Mouse (Mus musculus): ENCODE results near the gene Thumpd1.
A peak's percentile ranks its signal among the peaks of the same experiment; 100 is the strongest.
"Not testable (repeated sequence)": the region's sequence is repeated elsewhere in the genome, so short reads cannot be mapped to it uniquely, and the experiment has no call there.

The Thumpd1 gene

DNA sequence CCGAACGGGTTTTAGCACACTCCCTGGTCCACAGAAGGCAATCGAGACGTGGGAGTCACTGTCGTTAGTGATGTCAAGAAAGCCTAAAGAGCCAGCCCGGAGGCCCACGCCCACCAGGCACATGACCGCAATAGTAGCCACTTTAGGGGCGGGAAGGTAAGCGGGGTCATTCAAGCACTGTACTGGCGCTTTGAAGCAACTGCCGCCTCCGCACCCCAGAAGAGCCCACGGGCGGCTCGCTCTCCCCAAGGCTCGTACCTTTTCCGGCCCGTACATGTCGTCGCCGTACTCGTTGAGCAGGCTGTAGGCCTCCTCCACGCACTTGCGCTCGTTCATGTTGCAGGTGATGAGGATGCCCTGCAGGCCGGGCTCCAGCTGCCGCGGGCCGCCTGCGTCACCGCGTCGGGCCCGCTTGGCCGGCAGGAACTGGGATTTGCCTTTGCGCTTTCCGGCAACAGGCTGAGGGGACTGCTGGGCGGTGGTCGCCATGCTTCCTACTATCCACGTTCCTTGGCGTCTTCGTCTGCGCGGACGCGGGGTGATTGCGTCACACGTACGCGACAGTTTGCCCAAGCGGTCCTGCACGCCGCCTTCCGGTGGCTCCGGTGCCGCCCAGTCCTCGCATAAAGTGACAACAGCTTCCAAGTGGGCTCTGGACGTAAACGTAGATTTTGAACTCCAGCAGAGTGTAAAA, at the start of gene Thumpd1:
Thumpd1 (minus strand) TSS at position 546 of the 694 bp plus-strand sequence.
- DNase-seq: peak; percentile 88

DNA sequence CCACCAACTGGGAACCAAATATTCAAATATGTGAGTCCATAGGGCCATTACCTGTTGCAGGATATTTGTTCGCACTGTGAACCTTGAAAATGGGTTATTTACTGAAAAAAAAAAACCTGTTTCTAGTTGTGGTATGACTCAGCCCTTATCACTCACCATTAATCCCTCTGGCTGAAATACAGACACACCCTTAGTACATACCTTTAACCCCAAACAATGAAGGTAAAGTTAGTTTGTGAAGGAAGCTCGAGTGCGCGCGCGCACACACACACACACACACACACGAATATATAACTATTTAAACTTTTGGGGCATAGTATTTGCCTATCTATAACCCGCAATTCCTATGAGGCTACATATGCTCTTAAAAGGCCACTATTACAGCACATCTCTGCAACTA, 49.3 kb upstream of the Thumpd1 start:
- no peak for DNase-seq

DNA sequence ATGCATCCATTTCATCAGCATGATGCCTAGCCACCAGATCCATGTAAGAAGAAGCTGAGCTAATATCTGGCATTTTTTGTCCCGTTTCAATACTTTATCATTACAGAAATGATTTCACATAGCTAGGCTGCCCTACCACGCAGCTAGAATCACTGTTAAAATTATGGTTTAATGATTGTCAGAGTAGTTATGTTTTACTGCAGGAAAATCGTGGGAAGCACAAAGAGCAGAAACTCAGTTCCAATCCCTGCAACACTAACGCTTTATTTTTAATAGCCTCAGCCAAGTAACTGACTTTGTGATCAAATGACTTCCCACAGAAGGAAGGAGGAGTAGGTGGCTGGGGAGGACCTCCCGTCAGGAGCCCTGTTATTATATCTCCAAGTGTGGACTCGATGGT, 46.4 kb upstream of the Thumpd1 start:
- DNase-seq: no peak

DNA sequence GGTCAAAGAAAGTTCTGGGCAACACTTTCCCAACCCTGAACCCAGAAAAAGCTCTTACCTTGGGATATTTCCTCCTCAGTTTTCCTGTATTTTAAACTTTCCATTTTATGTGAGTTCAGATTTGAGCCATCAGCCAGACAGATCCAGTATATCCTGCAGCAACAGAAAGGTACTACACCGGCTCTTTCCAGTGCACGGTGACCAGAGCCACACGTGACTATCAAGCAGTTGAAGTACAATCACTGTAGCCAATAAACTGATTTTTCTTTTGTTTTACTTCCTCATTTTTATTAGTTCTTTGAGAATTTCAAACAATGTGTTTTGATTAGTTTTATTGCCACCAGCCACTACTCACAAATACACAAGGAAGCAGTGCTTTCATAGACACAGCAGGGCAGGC, 43.8 kb upstream of the Thumpd1 start:
- no peak for DNase-seq

DNA sequence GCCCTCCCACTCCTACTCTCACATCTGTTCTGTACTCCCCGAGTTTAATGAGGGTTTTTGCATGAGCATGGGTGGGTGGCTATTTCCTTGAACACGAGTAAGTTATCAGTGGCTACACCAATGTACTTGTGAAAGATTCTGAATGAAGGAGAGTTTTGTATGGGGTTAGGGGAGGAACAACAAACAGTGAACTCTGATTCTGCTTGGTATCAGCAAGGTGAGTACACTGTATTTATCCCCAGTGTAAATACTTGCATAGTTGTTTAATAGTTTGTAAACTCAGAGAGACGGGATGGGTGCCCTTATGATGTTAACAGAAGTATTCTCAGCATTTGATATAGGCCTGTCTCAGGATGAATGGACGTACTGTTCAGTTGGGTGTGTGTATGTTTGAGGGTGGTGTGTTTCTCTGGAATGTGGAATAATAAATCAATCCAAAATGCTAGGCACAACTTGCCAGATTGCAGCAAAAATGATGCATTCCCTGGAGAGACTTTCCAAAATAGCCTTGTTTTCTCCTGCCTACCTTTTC, 41.6 kb upstream of the Thumpd1 start:
- no peak for DNase-seq

GRCm38 (mm10) chr7:119760527-119760951, 39.9 kb upstream of the Thumpd1 start, which contains the start of gene Acsm3:
Gene Acsm3, plus strand, starts transcription at chr7:119760923.
- no peak for DNase-seq

- DNase-seq: no peak
These were observed 33.1 kb upstream of the Thumpd1 start for GRCm38 (mm10) chr7:119753696-119754095.

DNA sequence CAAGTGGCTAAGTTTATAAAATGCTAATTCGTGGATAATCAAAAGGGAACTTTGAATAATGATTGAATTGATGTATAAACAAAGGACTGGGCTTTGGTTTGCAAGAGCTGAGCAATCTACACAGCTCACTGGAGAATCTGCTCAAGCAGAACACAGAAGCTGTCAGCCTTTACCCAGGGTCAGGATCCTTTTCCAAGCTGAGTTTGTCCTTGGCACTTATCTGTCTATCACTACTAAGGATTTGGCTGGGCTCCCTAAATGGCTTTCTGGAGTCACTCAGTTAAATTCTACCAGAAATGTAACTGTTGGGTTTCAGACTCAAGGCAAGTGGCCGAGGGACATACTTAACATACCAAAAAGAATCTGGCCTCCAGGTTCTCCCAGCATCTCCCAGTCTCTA, 29.3 kb upstream of the Thumpd1 start:
- DNase-seq: no peak

DNA sequence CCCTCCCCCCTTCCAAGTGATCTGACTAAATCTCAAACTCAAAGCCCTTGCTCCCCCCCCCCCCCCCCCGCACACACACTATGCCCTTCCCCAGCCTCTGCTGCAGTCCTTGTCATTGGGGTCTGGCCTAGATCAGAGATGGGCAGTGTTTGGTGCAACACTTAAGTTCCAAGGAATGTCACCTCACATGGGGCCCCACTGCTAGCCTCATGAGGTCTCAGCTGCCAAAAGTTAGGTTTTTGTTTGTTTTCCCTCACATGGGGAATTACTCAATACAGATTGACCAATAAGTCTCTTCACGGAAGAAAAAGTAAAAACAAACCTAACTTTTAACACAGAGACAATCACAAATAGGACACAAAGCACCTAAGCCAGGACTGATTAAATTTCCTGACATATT, 28.2 kb upstream of the Thumpd1 start:
- no peak for DNase-seq

GRCm38 (mm10) chr7:119745869-119746268, 25.3 kb upstream of the Thumpd1 start:
- no peak for DNase-seq

DNA sequence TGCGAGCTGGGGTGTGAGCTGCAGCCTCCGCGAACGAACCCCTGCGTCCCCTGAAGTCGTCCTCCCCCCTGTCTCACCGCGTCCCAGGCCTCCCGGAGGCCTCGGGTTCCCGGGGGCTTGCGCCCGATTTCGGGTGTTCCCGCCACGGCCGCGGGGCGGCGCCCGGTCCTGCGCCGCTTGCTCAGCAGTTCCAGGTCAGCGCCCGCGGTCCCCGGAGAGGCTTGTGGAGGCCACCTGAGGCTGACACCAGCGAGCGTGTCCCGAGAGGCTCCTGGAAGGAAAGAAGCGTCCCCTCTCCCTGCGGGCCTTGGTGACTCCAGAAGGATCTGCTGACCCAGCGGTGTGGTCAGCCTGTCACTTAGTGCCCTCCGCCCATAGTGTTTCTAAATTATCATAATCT, 23.7 kb upstream of the Thumpd1 start:
- DNase-seq: no peak

GRCm38 (mm10) chr7:119739798-119740468, 19.3 kb upstream of the Thumpd1 start:
- DNase-seq: peak; percentile 10

DNA sequence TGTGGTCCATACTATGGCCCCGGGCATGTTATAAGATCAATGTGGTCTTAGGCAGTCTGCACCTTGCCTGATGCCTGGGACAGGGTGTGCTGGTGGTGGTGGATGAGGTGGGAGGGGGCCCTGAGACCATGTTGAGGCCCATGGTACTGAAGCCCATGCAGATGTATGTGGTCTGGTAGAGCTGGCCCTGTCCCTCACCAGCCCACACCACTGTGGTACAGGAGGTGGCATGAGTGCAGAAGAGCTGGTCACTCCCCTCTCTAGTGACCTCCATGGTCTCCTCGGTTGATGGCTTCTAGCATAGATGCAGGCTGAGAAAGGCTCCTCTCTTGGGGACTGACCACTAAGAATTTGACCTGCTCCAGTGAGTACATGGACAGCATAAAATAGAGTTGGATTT, 18.3 kb upstream of the Thumpd1 start:
- no peak for DNase-seq

DNA sequence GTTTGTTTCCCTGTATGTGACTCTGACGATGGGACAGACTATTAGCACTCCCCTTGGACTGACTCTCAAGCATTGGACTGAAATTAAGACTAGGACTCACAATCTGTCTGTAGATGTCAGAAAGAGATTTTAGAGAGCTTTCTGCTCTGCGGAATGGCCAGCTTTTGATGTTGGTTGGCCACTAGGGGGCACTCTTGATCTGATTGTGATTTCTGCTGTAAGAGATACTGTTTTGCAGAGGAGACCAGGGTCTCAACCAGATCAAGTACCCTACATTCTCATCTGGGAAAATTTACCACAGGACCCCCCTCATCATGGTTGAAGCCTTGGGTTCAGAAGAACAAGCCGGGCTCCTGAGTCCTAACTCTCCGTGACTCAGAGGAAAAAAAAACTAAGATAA, 10.7 kb upstream of the Thumpd1 start:
- DNase-seq: not testable (repeated sequence)

DNA sequence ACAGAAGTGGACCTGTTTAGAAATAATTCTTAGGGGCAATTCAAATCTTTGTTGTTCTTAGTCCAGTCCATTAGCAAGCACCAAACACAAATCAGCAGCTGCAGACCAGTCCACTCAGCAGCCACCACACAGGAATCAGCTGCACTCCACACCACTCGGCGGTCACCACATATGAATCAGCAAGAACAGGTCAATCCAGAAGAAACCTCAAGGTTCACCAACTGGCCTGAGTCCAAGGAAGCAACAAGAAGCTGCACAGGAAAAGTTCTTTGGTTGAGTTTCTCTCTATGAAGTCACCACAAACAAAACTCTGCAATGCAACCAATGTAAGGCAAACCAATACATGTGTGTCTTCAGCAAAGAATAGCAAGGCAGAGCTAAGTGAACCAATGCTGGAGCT, 7.0 kb upstream of the Thumpd1 start:
- DNase-seq: no peak

DNA sequence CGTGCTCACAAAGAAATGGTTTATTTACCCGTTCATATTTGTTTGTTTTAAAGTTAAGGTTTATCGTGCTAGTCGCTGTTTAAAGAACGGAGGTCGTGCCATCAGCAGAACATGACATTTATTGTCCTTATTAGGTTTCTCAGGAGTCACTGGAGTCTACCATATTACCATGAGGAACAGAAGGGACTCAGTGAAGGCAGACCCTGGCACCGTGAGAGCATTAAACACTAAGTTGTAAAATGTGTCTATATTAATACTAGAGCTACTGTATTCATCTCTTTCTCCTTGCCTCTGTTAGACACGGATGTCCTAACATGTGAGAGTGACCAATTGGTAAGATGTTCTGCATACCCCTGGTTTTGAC, 331 bp upstream of the Thumpd1 start:
- no peak for DNase-seq

DNA sequence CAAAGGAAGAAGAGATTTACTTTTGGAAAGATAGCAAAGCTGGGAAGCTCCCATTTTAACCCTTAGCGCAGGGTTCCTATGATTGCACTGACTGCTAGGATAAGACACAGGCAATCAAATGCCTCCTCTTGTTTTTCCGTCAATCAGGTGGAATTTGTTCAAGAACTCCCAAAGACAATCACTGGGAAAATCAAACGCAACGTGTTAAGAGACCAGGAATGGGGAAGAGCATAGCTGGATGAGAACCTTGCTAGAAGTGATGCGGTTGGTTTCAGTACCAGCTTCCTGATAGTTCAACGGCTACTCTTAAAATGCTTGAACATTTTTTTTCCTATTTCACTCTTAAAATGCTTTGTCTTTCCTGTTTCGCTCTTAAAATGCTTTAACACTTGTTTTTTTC, 6.5 kb downstream of the Thumpd1 start:
- no peak for DNase-seq

- DNase-seq: no peak
These were observed 25.7 kb downstream of the Thumpd1 start for GRCm38 (mm10) chr7:119694926-119695325.

- DNase-seq: no peak
These were observed 28.3 kb downstream of the Thumpd1 start for GRCm38 (mm10) chr7:119692302-119692701.

DNA sequence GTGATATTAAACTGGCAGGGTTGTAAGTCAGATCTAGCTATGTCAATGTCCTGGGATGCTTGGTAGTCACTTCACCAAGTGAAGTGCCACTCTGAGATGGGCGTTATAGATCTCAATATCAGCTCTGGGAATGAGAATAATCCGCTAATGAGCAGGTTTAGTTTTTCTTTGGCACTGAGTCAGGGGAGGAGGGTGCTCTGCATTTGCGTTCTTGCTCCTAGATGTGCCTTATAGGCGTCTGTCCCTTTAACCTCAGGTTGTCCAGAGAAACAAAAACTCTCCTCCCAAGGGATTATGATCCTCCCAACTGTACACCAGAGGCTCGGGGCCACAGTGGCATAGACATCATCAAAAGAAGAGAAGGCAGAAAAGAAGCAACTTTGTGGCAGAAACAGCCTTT, 30.9 kb downstream of the Thumpd1 start, which contains the start of gene Acsm4:
Acsm4 (plus strand) TSS at position 301 of the 400 bp plus-strand sequence.
- DNase-seq: no peak

DNA sequence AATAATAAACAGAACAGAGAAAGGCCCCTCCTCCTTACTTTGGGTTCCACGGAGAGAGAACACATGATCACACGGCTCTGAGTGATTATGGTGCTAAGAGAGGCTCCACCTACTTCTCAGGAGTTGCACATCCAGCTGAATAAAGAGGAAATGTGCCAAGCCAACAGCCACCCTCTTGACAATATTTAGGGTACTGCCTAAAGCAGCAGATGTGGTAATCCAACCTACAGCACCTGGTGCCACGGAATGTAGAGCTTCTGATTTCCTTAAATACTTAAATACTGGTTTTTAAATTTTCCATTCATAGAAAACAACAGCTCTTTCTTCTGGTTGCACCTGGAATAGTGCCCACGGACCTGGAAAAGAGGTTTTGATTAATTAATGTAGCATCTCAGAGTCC, 37.9 kb downstream of the Thumpd1 start:
- DNase-seq: no peak

- no peak for DNase-seq
These were observed 40.5 kb downstream of the Thumpd1 start for GRCm38 (mm10) chr7:119680107-119680506.

DNA sequence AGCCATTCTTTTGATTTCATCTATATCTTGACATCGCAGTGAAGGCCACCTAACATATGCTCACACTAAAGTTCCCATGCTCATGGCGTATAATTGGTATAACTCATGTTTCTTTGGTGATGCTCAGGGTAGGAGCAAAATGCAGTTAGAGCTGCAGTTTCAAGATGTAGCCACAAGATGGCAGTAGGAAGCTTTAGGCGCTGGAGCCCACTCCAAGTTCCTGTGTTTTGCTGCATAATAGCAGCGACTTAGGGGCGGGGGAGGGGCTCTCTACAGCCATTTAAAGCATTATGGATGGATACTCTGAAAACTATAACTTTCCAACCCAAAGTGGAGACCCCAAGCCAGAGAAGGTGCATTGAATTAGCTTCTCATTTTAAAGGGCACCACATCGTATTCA, 47.1 kb downstream of the Thumpd1 start:
- no peak for DNase-seq

DNA sequence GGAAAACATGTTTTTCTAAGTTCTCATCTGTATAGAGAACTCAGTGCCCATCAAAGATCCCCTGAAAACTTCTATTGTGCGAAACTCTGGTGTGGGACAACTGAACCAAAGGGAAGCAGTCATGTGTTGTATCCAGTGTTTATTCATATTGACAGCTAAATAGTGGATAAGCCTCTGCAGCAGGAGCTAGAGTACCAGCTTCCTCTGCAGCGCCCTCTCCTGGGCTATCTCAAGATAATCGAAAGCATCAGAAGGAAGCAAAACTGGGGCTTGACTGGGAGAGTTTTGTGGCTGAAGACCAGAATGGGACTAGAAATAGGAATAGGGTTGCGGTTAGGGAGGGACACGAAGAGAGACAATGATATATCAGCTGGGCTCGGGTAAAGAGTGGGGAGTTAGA, 49.7 kb downstream of the Thumpd1 start:
- DNase-seq: no peak
